ENCODE assay signal across 15 mouse cellular contexts in the genomic region with DNA sequence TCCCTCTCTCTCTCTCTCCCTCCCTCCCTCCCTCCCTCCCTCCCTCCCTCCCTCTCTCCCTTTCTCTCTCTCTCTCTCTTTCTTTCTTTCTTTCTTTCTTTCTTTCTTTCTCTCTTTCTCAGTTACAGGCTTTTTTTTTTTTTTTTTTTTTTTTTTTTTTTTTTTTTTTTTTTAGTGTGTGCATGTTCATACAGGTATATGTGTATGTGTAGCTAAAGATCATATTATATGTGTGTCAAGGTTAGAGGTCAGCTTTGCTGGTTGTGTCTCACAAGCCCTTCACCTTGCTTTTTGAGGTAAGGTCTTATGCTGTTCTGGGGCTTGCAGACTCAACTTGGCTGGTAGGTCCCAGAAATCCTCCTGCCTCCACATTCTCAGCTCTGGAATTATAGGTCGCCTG.
"Had no signal": no experiment of that assay in that cellular context is flagged by ENCODE, and none has a peak within 500 bp of the region (broad histone marks: within the 10 kb centered on the region; RNA-seq: fewer than 3 reads in every experiment).

No protein-coding gene starts in this region.

- H3K4me3 ChIP-seq: neural tube, embryonic 13.5 days; neural tube, embryonic 15.5 days; stomach, embryonic 15.5 days had no signal

- H3K9ac ChIP-seq: neural tube, embryonic 13.5 days; neural tube, embryonic 15.5 days; stomach, embryonic 15.5 days had no signal

- H3K27me3 ChIP-seq: neural tube, embryonic 15.5 days; stomach, embryonic 15.5 days had no signal

- H3K9me3 ChIP-seq: neural tube, embryonic 13.5 days; neural tube, embryonic 15.5 days; stomach, embryonic 15.5 days had no signal

- H3K27ac ChIP-seq: neural tube, embryonic 13.5 days; neural tube, embryonic 15.5 days; stomach, embryonic 15.5 days; stomach, postnatal 0 days had no signal

- DNase-seq: right cerebral cortex, adult 18-20 months; right cerebral cortex, postnatal 14 days; right cerebral cortex, postnatal 25 days; right cerebral cortex, postnatal 4 days; spleen, adult 18-20 months; thymus, adult 18-20 months; thymus, adult 2 months; thymus, postnatal 14 days; thymus, postnatal 25 days; thymus, postnatal 36 days; thymus, postnatal 4 days had no signal

- H3K4me2 ChIP-seq: neural tube, embryonic 13.5 days; neural tube, embryonic 15.5 days; stomach, embryonic 15.5 days had no signal

- H3K36me3 ChIP-seq: neural tube, embryonic 13.5 days; neural tube, embryonic 15.5 days; stomach, embryonic 15.5 days had no signal

- H3K4me1 ChIP-seq: stomach, embryonic 15.5 days had no signal
